Mouse (Mus musculus): ENCODE data around the gene Sycp2. TPM values are rescaled to one million over a fixed set of nuclear protein-coding genes. Genes with fewer than 3 reads are reported as not detected.
A peak's percentile ranks its signal among the peaks of the same experiment; 100 is the strongest.
"Not testable (repeated sequence)": the region's sequence is repeated elsewhere in the genome, so short reads cannot be mapped to it uniquely, and the experiment has no call there.

The Sycp2 gene
- total RNA-seq, 2 experiments from 2014 or later = 2.1 to 3.1 TPM

GRCm38 (mm10) chr2:178413481-178414260, 6.2 kb upstream of the Sycp2 start:
- DNase-seq = peak; percentile 49

- no peak for DNase-seq
These were observed 5.6 kb upstream of the Sycp2 start for GRCm38 (mm10) chr2:178413081-178413480.

- DNase-seq = peak; percentile 68
These were observed 5.1 kb upstream of the Sycp2 start for GRCm38 (mm10) chr2:178412598-178412997.

GRCm38 (mm10) chr2:178410286-178410685, 2.8 kb upstream of the Sycp2 start:
- DNase-seq = no peak

GRCm38 (mm10) chr2:178409024-178409423, 1.5 kb upstream of the Sycp2 start:
- DNase-seq = no peak

- DNase-seq = no peak
These were observed 64.9 kb downstream of the Sycp2 start for GRCm38 (mm10) chr2:178342597-178342996.

- not testable (repeated sequence) for DNase-seq
These were observed 65.4 kb downstream of the Sycp2 start for GRCm38 (mm10) chr2:178342105-178342504.

- no peak for DNase-seq
These were observed 68.4 kb downstream of the Sycp2 start for GRCm38 (mm10) chr2:178339044-178339443.

- no peak for DNase-seq
These were observed 69.6 kb downstream of the Sycp2 start for GRCm38 (mm10) chr2:178337878-178338277.

GRCm38 (mm10) chr2:178329986-178330385, 77.5 kb downstream of the Sycp2 start:
- DNase-seq = no peak

- DNase-seq = no peak
These were observed 77.9 kb downstream of the Sycp2 start for GRCm38 (mm10) chr2:178329551-178329950.

GRCm38 (mm10) chr2:178327466-178328040, 79.9 kb downstream of the Sycp2 start:
- DNase-seq = peak; percentile 59

GRCm38 (mm10) chr2:178326750-178327465, 80.6 kb downstream of the Sycp2 start:
- DNase-seq = no peak

- no peak for DNase-seq
These were observed 81.4 kb downstream of the Sycp2 start for GRCm38 (mm10) chr2:178326067-178326466.

- no peak for DNase-seq
These were observed 82.7 kb downstream of the Sycp2 start for GRCm38 (mm10) chr2:178324818-178325217.

GRCm38 (mm10) chr2:178324410-178324809, 83.1 kb downstream of the Sycp2 start:
- no peak for DNase-seq

- DNase-seq = peak; percentile 19
These were observed 86.2 kb downstream of the Sycp2 start for GRCm38 (mm10) chr2:178321271-178321670.

- no peak for DNase-seq
These were observed 87.7 kb downstream of the Sycp2 start for GRCm38 (mm10) chr2:178319766-178320165.

GRCm38 (mm10) chr2:178316281-178316680, 91.2 kb downstream of the Sycp2 start:
- DNase-seq = no peak

GRCm38 (mm10) chr2:178313539-178313938, 93.9 kb downstream of the Sycp2 start:
- no peak for DNase-seq

- no peak for DNase-seq
These were observed 102.8 kb downstream of the Sycp2 start for GRCm38 (mm10) chr2:178304669-178305068.

- no peak for DNase-seq
These were observed 103.3 kb downstream of the Sycp2 start for GRCm38 (mm10) chr2:178304188-178304529.

GRCm38 (mm10) chr2:178303453-178304187, 103.9 kb downstream of the Sycp2 start:
- no peak for DNase-seq

Measured in heart, postnatal 4 days (tissue).